Mouse (Mus musculus) heart, adult 18-20 months (tissue): Measurements from ENCODE around the gene Nxph4. TPM values are rescaled to one million over a fixed set of nuclear protein-coding genes. Genes with fewer than 3 reads are reported as not detected.

Experiments used
- DNase-seq, 2 experiments: peaks; one replicate each; pipeline ENCODE4 v3.0.0; 2021 to 2022; ENCODE audit warnings: mixed read lengths in 1 of 2
- total RNA-seq, 2 experiments: library from RNA; stranded (reverse); gene quantifications; 2 replicates each; pipeline ENCODE4 v1.2.3; 2021

Gene Nxph4
- total RNA-seq, 2 experiments from 2014 or later: 0.35 to 0.39 TPM

- DNase-seq: no peak
Observed at GRCm38 (mm10) chr10:127542720-127543119, 8.4 kb upstream of the Nxph4 start.

- DNase-seq: peak; percentile 48 to 50
Observed at GRCm38 (mm10) chr10:127542084-127542483, 7.7 kb upstream of the Nxph4 start.

DNA sequence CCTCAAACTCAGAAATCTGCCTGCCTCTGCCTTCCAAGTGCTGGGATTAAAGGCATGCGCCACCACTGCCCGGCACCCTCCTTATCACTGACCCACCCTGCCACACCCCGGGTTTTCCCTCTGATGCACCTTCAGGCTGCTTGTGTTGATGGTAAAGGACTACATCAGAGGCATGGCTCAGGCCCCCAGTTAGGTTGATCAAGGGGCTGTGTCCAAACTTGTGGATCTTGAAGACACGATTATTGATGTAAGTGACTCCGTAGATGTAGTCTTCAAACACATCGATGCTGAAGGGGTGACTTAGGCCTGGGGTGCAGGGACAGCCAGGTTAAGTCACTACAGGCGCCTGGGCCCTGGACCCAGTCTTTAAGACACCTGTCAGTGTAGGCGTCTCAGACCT lies 7.2 kb upstream of the Nxph4 start:
- no peak for DNase-seq

DNA sequence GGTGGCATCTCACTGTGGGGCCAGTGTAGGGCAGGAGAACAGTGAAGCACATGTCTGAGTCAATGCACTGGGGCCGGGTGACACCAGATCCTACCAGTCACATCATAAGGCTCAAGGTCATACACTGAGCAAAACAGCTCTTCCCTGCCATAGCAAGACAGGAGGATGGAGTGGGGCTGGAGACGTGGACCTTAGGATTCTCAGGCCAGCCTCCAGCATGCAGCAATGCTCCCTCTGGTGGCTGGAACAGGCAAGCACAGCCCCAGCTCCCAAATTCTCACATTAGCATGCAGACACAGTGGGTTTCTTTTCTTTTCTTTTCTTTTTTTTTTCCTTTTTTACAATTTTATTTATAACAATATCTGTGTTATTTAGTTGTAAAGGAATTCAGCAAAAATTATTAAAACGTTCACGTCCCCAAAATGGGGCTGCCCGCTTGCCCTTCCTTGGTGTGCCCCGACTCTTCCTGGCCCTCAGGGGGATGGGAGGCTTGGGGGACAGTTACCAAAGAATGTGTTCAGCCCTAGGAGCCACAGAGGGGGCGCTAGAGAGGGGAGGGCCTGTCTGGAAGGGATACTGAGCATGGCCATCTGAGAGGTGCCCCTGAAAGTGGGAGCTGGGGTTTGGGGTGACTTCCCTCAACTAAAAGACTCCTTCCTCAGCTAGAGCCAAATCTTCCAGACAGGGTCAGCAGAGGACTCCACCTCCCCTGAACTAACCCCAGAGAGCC lies 3.7 kb upstream of the Nxph4 start:
- peak; percentile 79 to 88 for DNase-seq

GRCm38 (mm10) chr10:127536586-127537314 lies 2.4 kb upstream of the Nxph4 start:
- peak; percentile 46 to 60 for DNase-seq

DNA sequence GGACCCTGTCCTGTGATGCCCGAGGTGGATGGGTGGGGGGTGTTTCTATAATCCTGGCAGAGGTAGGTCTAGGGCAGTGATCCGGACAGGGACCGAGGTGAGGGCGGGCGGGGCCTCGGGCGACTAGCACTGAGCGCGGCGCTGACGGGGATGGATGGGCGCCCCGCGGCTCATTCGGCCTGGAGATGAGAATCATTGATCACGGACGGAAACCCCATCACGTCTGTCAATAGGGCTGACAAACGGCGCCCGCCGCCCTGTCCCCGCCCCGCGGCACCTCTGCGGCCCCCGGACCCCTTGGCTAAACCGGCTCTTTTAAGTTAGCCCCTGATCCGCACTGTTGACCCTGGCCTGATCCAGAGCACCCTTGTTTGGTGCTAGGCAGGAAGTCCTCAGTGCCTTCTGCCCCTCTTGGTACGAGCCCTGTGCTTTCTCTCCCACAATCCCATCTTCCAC lies 598 bp upstream of the Nxph4 start:
- no peak for DNase-seq

- no peak for DNase-seq
Observed at GRCm38 (mm10) chr10:127531548-127531947, 2.8 kb downstream of the Nxph4 start.

- DNase-seq: no peak
Observed at GRCm38 (mm10) chr10:127530945-127531344, 3.4 kb downstream of the Nxph4 start.

DNA sequence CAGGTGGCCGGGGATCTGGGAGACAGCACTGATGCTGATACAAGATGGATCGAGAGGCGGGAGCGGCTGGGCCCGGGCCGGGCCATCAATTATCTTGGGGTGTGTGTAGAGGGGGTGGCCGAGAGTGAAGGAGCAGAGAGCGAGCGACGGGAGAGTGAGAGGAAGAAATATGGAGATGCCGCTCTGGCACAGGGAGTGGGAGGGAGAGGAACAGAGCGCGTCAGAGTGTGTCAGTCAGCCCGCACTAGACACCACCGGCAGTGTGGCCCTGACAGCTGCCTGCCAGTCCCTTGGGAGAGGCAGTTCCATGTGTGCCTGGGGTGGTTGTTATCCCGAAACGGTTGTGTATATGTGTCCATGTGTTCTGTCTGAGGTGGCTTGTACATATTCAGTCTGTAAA lies 6.9 kb downstream of the Nxph4 start:
- no peak for DNase-seq

DNA sequence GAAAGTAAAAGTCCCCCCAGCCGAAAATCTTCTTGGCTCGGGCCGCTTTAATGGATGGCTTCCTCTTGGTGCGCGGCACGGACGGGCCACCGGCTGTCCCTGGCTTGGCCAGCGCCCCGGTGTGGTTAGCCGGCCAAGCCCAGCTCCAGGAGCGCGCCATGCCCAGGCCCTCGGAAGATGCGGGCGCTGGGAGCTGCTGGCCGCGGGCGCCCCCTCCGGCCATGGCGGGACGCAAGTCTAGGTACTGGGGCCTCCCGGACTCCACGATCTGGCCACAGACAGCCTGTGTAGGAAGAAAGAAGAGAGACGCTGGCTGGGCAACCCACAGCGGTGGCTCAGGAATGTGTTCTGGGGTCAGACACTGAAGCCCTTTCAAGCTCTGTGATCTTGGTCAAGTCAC lies 7.7 kb downstream of the Nxph4 start:
- no peak for DNase-seq

DNA sequence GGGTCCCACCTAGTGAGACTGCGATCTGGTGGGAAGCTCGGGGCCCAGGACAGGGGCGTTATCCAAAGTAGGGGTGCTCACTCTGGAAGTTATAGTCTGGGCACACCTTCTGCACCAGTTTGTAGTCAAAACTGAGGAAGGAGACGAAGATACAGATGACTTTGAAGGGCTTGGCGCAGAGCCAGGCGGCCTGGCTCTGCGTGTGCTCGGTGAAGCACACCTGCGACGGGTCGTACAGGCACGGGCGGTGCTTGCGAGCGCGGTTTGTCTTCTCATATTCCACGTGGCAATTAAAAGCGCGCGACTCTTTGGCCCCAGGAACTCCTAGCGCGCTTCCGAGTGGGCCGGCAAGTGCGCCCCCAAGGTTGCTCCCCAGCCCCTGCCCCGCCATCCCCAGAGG lies 8.3 kb downstream of the Nxph4 start:
- DNase-seq: no peak

DNA sequence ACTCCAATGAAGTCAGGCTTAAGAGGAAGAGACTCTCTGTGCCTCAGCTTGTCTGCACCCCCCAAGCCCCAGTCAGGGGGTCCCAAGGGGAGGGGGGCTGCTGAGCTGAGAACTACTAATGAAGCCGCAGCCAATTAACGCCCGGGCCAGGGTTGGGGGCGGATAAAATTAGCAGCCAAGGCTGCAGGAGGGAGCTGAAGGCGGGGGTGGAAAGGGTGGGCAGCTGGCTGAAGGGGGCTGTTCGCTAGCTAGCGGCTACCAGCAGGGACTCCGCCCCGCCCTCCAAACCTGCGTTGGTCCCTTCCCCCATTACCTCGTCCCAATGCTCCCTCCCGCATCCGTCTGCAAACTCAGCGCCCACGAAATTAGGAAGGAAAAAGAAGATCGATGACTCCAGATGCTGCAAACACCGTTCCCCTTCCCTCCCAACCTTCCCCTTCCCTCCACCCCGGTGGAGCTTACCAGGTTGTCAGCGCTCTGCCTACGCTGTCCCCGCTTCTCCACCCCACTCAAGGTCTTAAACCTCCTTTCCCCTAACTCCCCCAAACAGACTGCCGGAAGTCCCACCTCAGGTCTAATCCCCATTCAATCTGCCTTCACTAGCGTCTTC lies 9.6 kb downstream of the Nxph4 start:
- DNase-seq: no peak

DNA sequence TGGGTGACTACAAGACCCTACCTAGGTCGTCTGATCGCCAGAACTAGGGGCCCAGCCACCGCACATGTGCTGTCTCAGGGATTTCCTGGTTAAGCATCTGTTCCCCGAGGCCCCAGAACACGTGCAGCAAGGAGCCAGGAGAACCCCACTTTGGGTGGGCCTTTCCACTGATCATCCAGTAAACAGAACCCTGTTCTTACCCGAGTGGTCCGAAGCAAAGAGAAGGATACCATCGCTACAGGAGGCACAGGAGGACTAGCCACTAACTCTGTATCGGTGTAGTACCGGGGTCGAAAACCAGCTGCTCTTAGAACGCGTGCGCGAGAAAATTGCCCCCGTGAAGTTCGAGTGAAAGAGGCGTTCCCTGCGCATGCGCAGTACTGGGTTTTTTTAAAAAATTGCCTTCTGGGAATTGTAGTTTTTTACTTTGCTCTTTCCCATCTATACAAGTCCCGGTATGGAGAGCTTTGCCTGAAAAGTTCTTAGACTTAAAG lies 12.2 kb downstream of the Nxph4 start, which contains the start of gene Shmt2:
TSS of gene Shmt2 (minus strand) at position 357 of the 494 bp plus-strand sequence.
- peak; percentile 88 to 92 for DNase-seq

DNA sequence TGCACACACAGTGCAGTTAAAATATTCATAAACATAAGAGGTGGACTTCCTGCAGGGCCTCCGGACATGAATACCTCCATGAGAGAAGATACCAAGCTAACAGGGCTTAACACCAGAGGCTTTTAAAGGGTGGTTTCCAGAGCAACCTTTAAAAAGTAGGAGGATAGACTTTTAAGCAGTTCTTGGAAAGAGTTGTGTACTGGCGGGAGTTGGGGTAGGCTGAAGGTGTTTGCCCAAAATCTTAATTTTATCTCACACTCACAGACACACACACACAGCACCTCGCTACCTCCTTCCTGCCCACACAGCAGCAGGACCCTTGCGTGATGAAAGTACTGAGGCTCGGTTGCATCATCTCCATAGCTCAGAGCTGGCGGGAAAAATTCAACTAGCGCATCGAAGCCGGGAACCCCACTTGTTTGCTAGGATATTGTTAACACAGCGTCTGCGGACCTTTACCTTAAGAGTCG lies 12.7 kb downstream of the Nxph4 start:
- no peak for DNase-seq

GRCm38 (mm10) chr10:127520714-127521357 lies 13.5 kb downstream of the Nxph4 start:
- no peak for DNase-seq

DNA sequence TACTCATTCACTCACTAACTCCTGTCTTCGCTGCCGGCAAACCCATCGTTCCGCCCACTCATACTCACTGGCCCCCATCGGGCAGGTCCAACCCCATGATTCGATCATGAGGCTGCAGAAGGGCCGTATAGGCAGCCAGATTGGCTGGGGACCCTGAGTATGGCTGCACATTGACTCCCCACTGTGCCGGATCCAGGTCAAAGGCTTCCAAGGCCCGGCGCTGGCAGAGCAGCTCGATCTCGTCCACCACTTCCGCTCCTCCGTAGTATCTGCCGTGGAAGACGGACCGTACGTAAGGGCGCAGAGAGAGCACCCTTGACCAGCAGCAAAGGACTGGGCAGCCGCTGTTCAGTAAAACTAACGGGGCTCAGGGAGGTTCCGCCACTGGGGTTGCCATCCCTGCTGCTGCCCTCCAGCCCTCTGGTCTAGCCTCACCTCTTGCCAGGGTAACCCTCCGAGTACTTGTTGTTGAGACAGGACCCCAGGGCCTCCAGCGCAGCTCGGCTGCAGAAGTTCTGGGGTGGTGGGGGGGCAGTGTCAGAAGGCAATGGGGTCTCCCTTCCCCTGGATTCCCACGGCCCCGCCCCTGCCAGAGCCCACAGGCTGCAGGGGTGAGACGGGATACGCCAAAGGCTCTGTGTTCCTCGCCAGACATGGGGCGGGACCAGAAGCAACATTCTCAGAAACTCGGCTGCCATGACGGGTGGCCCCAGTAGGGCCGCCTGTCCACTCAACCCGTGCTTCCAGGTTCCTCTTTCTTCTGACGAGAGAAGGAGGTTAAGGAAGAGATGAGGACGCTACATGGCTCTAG lies 14.3 kb downstream of the Nxph4 start:
- DNase-seq: no peak

DNA sequence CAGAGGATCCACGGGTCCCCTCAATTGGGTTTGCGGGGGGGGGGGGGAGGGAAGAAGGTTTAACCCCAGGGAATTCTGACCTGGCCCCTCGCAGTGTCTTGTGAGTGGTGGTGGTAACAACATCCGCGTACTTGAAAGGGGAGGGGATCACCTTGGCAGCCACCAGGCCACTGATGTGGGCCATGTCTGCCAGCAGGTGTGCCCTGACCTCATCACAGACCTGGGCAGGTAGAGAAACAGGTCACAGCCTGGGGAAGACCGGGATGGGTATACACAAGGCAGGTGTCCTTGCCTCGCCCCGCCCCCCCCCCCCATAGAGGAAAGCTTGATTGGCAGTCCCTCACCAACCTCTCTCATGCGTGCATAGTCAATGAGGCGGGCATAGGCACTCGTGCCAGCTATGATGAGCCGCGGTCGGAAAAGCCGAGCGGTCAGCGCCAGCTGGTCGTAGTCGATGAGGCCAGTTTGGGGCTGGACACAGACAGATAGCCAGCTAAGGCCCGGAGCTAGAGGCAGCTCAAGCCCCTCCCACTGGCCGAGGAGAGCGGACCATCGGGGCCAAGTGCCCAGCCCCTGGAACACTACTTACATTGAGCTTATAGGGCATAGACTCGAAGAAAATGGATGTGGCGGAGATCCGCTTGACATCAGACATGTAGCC lies 15.2 kb downstream of the Nxph4 start:
- no peak for DNase-seq

DNA sequence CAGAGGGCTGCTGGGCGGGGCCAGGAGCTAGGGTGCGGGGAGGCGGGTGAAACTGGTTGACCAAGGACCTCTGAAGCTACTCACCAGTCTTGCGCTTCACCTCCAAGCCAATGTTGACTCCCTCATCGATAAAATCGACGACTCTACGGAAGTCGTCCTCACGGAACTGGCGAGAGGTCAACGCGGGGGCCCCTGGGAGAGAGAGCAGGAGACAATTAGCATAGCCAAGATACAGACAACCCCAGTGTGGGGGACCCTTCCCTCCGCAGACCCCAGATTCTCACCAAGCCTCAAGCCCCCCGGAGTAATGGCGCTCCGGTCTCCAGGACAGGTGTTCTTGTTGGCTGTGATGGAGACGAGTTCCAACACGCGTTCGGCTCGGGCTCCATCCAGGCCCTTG lies 16.4 kb downstream of the Nxph4 start:
- DNase-seq: no peak

DNA sequence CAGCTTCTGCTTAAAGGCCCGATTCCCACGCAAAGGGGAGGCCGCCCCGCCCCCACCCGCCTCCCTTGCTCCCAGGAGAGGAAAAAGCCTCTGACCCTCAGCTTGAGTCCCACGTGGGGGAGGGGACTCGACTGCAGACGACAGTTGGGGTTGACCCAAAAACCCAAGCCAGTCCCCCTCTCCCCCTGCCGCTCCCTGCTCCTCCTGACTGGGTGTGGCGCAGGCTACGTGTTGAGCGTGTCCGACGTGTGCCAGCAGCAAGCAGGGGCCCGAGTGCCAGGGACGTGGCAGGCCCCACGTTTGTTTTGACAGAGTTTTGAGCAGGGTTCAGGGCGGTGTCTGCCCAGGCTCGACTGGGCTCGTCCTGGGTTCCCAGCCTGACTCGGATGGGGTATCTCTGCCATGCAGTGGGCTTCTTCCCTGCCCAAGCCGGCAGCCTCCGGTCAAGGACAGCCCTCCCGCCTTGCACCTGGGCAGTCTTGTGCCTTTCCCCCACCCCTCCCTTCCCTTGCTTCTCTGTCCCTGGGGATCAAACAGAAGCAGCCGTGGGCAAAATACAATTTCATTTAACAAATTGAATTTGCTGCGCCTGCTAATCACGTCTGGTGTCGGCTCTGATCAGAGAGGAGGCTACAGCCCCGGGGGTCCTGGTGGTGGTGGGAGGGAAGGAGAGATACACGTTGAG lies 17.6 kb downstream of the Nxph4 start:
- peak; percentile 65 for DNase-seq

- DNase-seq: no peak
Observed at GRCm38 (mm10) chr10:127515983-127516459, 18.3 kb downstream of the Nxph4 start.
